Mouse (Mus musculus) adipocyte (in vitro differentiated cells): ENCODE data around the gene Gm10681.
A peak's percentile ranks its signal among the peaks of the same experiment; 100 is the strongest.
"Not testable (repeated sequence)": the region's sequence is repeated elsewhere in the genome, so short reads cannot be mapped to it uniquely, and the experiment has no call there.

Source experiments
- DNase-seq: peaks from one replicate; pipeline ENCODE4 v3.0.0-alpha.2; 2016; ENCODE audit warnings: low spot score

Gm10681 gene

GRCm38 (mm10) chr3:98588707-98589106 is at the start of gene Gm10681:
Gm10681 (minus strand) TSS chr3:98588807.
- DNase-seq, result no peak

GRCm38 (mm10) chr3:98635145-98635544 is 46.5 kb upstream of the Gm10681 start:
- DNase-seq, result no peak

- no peak for DNase-seq
Observed at GRCm38 (mm10) chr3:98630152-98630551, 41.5 kb upstream of the Gm10681 start, which contains the start of gene Hsd3b5. Hsd3b5 (minus strand) TSS chr3:98630252.

- no peak for DNase-seq
Observed at GRCm38 (mm10) chr3:98629633-98630032, 41.0 kb upstream of the Gm10681 start.

GRCm38 (mm10) chr3:98616786-98617185 is 28.2 kb upstream of the Gm10681 start:
- not testable (repeated sequence) for DNase-seq

GRCm38 (mm10) chr3:98616244-98616643 is 27.6 kb upstream of the Gm10681 start:
- DNase-seq, result not testable (repeated sequence)

GRCm38 (mm10) chr3:98614406-98614927 is 25.9 kb upstream of the Gm10681 start:
- DNase-seq, result not testable (repeated sequence)

GRCm38 (mm10) chr3:98613963-98614362 is 25.4 kb upstream of the Gm10681 start:
- no peak for DNase-seq

- DNase-seq, result not testable (repeated sequence)
Observed at GRCm38 (mm10) chr3:98613540-98613939, 24.9 kb upstream of the Gm10681 start.

GRCm38 (mm10) chr3:98587721-98588120 is 886 bp downstream of the Gm10681 start:
- DNase-seq, result no peak

GRCm38 (mm10) chr3:98582622-98583021 is 6.0 kb downstream of the Gm10681 start:
- DNase-seq, result not testable (repeated sequence)

GRCm38 (mm10) chr3:98582202-98582601 is 6.4 kb downstream of the Gm10681 start:
- DNase-seq, result not testable (repeated sequence)

- peak; percentile 65 for DNase-seq
Observed at GRCm38 (mm10) chr3:98581024-98581423, 7.6 kb downstream of the Gm10681 start.

- DNase-seq, result not testable (repeated sequence)
Observed at GRCm38 (mm10) chr3:98567717-98568116, 20.9 kb downstream of the Gm10681 start.

GRCm38 (mm10) chr3:98564894-98565293 is 23.7 kb downstream of the Gm10681 start:
- not testable (repeated sequence) for DNase-seq

- not testable (repeated sequence) for DNase-seq
Observed at GRCm38 (mm10) chr3:98563831-98564230, 24.8 kb downstream of the Gm10681 start.

GRCm38 (mm10) chr3:98560711-98561110 is 27.9 kb downstream of the Gm10681 start:
- DNase-seq, result not testable (repeated sequence)

- not testable (repeated sequence) for DNase-seq
Observed at GRCm38 (mm10) chr3:98550832-98551231, 37.8 kb downstream of the Gm10681 start.

GRCm38 (mm10) chr3:98550215-98550614 is 38.4 kb downstream of the Gm10681 start:
- DNase-seq, result not testable (repeated sequence)

- DNase-seq, result not testable (repeated sequence)
Observed at GRCm38 (mm10) chr3:98548495-98548894, 40.1 kb downstream of the Gm10681 start.

- DNase-seq, result not testable (repeated sequence)
Observed at GRCm38 (mm10) chr3:98547641-98548040, 41.0 kb downstream of the Gm10681 start.

GRCm38 (mm10) chr3:98524978-98525377 is 63.6 kb downstream of the Gm10681 start:
- not testable (repeated sequence) for DNase-seq

GRCm38 (mm10) chr3:98524552-98524951 is 64.1 kb downstream of the Gm10681 start:
- not testable (repeated sequence) for DNase-seq

- not testable (repeated sequence) for DNase-seq
Observed at GRCm38 (mm10) chr3:98522779-98523178, 65.8 kb downstream of the Gm10681 start.
